Mouse (Mus musculus): Measurements from ENCODE around the gene Plcb2.

The Plcb2 gene

GRCm38 (mm10) chr2:118728337-118728736, at the start of gene Plcb2:
Gene Plcb2 (minus strand): TSS chr2:118728438.
- DNase-seq (ENCODE audit: low read depth, low spot score): no peak

DNA sequence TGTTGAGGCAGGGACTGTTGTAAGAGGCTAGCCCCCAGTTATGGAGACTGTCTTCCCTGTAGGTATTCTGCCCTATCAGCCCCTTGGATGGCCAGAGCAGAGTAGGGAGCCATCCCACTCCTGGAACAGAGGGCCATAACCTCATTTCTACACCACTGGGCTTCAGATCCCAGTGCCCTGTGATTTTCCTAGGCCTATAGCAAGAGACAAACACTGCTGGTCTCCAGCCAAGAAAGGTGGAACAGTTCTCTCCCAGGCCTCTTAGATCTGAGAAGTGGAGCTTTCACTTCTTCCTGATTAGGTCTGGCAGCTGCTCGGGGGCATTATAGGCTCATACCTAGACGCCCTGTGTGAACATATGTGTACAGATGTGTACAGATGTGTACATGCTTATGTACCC, 48.1 kb upstream of the Plcb2 start:
- DNase-seq (ENCODE audit: low read depth, low spot score): no peak

- no peak for DNase-seq (ENCODE audit: low read depth, low spot score)
These were observed 47.6 kb upstream of the Plcb2 start for GRCm38 (mm10) chr2:118775846-118776245.

DNA sequence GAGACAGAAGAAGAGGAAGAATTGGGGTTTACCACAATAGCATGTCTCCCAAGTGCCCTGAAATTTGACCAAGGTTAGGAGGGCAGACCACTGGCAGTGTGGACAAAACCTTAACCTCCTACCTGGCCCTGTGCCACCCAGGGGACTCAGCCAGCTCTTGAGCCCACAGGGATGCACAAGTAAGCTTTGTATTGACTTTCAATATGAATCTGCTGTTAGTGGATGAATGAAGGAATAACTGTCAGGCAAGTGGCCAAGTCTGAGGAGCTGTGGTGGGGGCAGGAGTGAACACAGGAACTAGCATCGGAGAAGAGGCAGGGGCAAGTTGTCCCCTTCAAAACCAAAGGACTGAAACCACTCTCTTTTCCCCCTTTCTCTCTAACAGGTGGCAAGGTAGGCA, 47.2 kb upstream of the Plcb2 start:
- no peak for DNase-seq (ENCODE audit: low read depth, low spot score)

DNA sequence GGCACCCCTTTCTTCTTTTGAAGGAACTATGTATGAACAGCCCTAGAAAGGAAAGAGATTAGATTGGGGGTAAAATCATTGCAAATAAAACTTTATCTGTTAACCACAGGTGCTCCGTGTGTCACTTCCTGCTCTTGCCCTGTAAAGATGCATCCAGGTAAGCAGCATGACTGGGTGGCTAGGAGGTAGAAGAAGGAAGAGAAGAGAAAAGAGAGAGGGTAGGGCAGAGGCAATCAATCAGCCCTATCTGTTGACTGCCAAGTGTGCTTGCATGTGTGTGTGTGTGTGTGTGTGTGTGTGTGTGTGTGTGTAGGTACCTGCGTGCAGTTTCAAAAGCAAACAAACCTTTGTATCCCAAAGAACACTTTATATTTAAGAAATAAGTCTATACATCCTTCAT, 46.3 kb upstream of the Plcb2 start:
- DNase-seq (ENCODE audit: low read depth, low spot score): no peak

DNA sequence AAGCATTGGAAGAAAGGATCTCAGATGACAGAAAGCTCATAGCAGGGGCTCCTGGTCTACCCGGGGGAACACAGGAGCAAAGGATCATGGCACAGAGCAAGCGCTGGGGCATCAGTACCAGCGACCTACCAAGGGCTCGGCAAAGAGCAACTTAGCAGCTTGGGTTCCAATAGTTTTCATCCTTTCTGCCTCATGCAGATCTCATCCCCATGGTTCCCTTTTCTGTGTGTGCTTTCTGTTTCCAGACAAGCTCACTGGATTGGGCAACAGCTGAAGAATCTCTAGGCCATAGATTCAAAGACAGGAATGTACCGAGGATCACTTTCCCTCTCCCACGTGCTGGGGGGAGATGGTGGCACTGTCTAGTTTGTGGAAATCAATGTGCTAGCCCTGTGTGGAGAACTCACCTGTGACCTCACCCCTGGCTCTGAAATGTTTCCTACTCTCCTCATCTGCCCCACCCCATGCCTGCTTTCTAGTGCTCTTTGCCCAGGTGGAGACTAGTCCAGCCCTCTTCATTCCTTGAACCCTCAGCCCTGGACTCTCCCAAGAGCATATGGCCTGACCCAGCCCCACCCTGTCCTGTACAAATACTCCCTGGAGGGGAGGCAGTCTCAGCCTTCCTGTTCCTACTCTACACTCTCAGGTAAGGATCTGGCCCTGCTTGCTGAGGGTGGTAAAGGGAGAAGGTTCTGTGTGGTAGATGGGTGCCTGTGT, 44.1 kb upstream of the Plcb2 start, which contains the start of gene Phgr1:
Phgr1 (plus strand) TSS at position 612 of the 717 bp plus-strand sequence.
- no peak for DNase-seq (ENCODE audit: low read depth, low spot score)

DNA sequence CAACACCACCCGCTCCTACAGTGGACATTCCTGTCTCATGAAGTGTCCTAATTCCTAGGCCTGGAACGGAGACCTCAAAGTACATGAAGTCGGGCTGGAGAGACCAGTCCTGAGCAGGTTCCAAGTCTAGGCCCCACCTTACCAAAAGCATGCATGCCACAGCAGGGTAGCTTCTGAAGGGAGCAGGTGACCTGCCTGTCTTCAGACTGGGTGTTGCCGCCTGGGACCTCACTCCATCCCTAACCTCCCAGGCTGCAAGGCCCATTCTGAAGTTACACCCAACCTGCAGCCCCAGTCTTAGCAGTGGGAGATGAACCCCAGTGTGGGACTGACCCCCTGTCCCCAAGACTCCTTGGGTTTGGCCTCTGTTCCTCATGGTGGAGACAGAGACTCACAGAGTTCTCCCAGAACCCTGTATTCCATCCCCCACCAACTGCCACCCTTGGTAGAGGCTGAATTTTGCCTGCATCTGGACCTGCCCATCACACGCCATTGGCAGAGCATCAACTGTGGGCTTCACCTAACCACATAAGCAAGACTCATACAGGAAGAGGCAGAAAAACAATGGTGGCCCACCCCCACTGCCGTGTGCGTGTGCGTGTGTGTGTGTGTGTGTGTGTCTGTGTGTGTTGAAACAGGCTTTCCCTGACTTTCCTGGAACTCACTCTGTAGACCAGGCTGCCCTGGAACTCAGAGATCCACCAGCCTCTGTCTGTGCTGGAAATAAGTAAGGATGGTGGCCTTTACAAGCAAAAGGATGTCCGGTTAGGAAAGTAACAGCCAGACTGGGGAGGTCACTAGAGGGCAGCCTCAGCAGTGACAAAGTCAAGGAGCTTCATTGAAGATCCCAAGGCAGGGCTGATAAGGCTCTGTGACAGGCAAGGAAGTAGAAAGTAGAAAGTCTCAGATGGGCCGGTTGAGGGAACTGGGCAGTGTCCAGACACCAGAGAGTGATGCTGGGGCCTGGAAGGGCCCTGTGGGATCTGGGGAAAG, 38.1 kb upstream of the Plcb2 start:
- DNase-seq (ENCODE audit: low read depth, low spot score): no peak

DNA sequence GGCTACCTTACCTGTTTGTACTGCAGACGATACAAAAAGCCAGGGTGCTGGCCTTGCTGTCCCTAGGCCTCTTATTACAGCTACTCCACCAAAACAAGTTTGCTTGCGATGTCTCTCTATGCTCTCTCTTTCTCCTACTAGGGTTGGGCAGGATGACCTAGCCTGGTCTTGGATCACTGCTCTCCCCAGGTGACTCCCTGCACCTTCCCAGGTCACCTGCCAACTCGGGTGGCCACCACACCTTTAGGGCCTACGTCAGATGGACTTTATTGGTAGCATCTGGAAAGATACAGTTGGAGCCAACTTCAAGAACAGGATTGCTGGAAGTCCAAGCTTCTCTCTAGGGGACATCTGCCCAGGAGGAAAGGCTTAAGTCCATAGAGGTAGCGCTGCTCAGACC, 36.6 kb upstream of the Plcb2 start:
- no peak for DNase-seq (ENCODE audit: low read depth, low spot score)

- no peak for DNase-seq (ENCODE audit: low read depth, low spot score)
These were observed 36.0 kb upstream of the Plcb2 start for GRCm38 (mm10) chr2:118764094-118764831.

DNA sequence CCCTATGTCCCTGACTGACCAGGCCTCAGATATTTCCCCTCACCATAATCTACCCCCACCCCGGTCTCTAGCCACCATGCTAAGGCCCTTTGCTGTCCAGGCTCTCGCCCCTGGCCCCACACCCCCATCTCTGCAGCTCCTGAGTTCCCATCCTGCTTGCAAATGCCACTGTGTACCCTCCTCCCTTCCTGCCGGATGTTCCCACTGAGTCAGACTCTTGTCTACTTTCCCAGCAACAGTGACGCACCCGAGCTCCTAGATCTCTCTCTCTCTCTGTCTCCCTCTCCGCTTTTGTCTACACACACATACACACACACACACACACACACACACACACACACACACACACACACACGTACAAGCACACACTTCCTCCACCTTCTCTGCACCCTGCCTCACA, 35.2 kb upstream of the Plcb2 start:
- no peak for DNase-seq (ENCODE audit: low read depth, low spot score)

DNA sequence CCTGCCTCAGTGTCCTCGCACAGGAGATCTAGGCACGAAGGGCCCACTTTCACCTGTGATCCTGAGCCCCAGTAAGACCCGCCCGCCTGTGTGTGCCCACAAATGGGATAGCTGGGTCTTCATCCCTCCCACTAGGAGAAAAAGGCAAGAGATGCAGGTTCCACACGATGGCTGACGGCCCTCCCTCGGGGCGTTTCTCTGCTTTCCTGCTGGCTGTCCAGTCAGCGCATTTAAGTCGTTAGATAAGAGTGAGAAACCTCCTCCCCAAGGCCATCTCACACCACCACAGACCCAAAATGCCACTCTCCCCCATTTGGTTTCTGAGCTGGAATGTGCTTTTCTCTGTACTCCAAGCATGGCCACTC, 34.5 kb upstream of the Plcb2 start:
- DNase-seq (ENCODE audit: low read depth, low spot score): no peak

- no peak for DNase-seq (ENCODE audit: low read depth, low spot score)
These were observed 33.9 kb upstream of the Plcb2 start, which contains the start of gene Ccdc9b for GRCm38 (mm10) chr2:118761906-118762783. Gene Ccdc9b (minus strand): TSS chr2:118762661.

DNA sequence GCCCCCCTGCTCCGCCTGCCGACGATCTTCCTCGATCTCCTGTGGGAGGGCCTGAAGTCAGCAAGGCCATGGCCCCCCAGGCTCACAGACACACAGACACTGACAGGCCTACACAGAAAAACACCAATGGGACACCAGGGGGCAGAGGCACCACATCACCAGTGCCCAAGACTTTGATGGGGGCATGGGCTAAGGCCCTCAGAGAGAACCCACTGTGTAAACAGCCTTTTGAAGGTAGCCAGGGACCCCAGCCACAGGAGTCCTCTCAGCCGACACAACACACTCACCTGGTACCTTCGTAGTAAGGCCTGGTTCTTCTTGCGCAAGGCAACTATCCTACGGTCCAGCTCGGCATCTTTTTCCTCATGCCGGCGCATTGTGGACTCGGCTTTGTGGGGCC, 33.1 kb upstream of the Plcb2 start:
- DNase-seq (ENCODE audit: low read depth, low spot score): no peak

DNA sequence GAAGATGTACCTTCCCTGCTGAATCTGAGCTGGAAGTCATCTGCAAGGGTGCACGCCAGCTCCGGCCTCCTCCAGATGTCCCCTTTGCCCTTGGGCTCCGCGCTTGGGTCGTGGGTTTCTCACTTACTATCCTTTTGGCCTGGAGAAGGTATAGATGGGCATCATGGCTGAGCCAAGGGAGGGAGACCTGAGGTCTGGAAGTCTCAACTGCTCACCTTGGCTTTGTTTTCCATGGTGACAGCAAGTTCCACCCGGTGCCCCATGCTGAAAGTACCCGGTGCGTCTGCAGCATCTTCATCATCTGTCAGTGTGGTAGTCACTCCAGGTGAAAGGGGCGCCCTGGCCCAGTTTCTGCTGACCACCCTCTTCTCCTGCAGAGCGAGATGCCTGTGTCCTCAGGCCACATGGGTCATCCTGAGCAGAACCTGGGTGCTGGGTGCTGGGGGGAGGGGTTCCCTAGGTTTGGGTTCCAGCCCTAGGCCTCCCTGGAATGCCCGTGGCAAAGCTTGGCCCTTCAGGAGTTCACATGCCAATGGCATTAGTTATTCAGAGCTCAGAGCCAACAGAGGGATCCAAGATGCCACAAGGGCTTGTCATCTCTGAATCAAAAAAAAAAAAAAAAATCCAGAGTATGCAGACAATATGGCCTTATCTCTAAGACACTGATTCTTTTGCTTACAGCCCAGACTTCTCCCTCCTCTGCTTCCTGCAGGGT, 32.2 kb upstream of the Plcb2 start:
- DNase-seq (ENCODE audit: low read depth, low spot score): no peak

- no peak for DNase-seq (ENCODE audit: low read depth, low spot score)
These were observed 31.6 kb upstream of the Plcb2 start for GRCm38 (mm10) chr2:118759828-118760227.

GRCm38 (mm10) chr2:118756103-118756502, 27.9 kb upstream of the Plcb2 start:
- DNase-seq (ENCODE audit: low read depth, low spot score): no peak

- DNase-seq (ENCODE audit: low read depth, low spot score): no peak
These were observed 27.2 kb upstream of the Plcb2 start for GRCm38 (mm10) chr2:118755407-118755806.

DNA sequence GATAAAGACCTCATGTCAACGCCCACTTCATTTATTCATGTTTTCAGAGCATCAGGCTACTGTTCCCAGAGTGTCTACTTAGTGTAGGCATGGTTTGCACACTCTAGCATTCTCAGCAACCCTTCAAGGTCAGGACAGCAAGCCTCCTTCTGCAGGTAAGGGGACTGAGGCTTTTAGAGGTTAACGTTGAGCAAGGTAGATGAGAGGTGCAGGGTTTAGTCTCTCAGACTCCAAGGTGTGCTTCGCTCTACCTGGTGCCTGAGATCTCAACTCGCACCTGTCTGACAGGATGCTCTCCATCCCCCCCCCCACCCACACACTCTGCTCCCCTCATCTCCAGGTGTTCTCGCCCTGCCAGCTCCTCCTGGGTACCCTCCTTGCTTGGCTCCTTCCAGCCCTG, 25.9 kb upstream of the Plcb2 start:
- no peak for DNase-seq (ENCODE audit: low read depth, low spot score)

- no peak for DNase-seq (ENCODE audit: low read depth, low spot score)
These were observed 24.5 kb upstream of the Plcb2 start for GRCm38 (mm10) chr2:118752792-118753108.

Measured in WW6 (cell line).